Mouse (Mus musculus) lung, postnatal 25 days (tissue): ENCODE data around the gene Vcp.

Experiments
- DNase-seq: peaks from one replicate; pipeline ENCODE4 v3.0.0; 2022; ENCODE audit warnings: low spot score

Gene Vcp

DNA sequence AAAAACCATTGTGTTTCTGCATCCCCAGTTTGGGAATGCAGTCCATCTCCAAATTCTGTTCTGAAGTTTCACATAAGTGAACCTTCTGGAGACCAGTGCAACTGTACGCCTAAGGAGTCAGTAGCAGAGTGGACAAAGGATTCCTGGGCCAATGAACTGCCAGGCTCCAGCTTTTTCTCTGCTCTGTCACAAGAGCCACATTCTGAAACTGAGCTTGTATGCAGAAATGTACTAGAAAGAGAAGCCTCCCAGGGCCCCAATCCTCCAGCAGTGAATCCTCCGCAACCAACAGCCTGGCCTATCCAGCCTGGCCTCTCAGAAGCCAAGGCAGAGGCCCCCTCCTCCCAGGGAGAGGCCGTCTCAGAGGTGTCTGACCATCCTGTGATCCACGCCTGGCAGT lies 27.4 kb downstream of the Vcp start:
- no peak for DNase-seq

DNA sequence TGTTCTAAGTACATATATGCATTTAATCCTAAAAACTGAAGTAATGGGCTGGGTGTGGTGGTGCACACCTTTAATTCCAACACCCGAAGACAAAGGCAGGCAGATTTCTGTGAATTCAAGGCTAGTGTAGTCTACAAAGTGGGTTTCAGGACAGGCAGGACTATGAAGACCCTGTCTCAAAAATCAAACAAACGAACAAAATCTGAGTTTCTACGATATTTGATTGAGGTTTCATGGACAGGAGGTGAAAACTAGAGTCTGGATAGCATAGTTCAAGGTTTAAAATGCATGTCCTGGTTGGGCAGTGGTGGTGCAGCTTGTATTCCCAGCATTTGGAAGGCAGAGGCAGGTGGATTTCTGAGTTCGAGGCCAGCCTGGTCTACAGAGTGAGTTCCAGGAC lies 31.0 kb downstream of the Vcp start, which contains the start of gene 1700022I11Rik:
Gene 1700022I11Rik, plus strand, starts transcription at position 301 of the 400 bp plus-strand sequence.
- no peak for DNase-seq

DNA sequence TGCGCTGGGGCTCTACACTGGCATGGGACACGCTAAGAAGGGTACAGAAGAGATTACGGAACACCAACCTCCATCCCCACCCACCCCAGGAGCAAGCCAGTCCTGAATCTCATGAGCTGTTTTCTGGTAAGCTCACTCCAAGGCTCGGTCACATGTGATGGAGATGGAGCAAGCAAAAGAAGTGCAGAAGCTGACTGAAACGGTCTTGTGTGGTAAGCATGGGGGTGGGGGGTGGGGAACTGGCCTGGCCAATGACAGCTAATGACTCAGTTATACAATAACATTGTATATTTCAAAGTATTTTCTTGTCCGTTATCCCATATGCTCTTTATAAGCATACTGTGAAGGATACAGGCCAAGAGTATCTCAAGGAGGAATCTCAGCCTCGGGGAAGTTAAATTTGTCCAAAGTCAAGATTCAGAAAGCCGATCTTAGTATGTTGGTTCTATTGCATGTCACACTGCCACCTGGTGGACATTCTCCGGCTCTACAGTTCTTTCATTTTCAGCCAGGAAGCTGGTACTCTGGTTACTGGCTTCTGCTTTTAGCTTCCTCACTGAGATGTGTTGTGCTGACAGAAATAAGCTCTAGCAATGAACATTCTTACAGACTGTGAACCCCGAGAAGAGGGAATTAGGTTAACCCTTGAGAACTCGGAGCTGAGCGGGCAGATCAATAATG lies 35.1 kb downstream of the Vcp start:
- peak; percentile 48 for DNase-seq

DNA sequence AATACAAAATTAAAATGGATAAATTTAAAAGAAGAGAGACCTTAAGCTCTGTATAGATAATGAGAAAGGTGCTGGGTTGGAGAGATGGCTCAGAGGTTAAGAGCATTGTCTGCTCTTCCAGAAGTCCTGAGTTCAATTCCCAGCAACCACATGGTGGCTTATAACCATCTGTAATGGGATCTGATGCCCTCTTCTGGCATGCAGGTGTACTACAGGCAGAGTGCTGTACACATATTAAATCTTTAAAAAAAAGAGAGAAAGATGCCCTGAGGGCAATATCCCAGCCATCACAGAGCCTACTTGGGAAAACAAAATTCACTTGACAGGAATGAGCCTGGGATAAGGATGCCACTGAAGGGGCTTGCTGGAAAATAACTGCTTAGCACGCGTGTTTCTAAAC lies 36.8 kb downstream of the Vcp start:
- no peak for DNase-seq

DNA sequence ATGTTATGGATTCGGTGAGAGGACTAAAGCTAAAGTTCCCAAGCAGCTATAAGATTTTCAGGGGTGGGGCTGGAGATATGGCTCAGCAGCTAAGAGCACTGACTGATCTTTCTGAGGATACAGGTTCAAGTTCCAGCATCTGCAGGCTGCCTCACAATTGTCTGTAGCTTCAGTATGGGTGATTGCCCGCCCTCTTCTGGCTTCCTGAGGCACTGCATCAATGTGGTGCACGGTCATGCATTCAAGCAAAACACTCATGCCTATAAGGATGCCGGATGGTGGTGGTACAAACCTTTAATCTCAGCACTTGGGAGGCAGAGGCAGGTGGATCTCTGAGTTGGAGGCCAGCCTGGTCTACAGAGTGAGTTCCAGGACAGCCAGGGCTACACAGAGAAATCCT lies 38.7 kb downstream of the Vcp start:
- DNase-seq = peak; percentile 56

DNA sequence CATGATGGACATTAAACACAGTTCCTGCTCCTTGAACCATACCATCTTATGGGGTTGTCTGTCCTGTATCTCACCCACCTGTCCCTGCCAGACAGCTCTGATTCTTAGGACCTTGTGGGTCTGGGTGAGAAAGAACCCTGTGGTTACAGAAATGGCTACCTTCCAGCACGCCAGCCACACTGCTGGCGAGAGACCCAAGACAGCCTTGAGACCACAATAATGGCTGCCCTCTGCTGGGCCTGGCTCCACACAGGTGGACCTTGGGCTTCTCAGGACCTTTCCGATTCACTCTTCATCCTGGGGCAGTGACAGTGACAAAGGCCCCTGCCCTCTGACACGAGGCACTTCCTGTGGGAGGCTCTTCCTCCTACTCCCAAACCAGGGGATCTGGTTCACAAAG lies 40.9 kb downstream of the Vcp start:
- no peak for DNase-seq

DNA sequence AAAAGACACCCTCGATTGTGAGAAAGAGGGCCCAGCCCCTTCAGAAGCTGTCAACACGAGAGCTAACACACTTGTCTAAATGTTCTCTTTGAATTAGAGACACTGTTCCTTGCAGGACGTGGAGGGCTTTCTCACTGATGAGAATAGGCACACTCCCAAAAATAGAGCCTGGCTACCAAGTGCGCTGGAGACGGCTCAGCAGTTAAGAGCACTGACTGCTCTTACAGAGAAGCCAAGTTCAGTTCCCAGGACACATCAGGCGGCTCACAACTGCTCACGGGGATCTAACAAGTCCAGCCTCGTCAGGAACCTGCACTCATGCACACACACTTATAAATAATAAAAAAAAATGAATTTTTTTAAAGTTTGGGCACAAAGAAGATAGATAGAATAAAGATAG lies 41.4 kb downstream of the Vcp start:
- no peak for DNase-seq

DNA sequence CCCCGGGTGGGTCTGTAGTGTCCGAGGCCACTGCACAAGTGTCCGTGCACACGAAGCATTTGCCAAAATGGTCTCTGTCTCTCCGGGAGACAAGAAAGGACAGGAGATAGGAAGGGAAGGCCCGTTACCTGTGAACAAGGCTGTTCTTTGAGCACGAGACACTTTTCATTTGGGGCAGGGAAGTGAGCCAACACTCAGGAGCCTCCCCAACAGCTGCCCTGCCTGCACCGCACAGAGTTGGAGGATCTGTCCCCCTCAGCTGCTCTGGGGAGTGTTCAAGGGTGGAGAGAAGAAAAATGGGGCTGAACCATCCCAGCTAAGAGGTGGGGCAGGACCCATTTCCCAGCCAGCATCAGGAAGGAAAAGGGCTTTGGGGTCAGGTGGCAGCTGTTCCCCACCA lies 42.3 kb downstream of the Vcp start:
- DNase-seq = no peak

DNA sequence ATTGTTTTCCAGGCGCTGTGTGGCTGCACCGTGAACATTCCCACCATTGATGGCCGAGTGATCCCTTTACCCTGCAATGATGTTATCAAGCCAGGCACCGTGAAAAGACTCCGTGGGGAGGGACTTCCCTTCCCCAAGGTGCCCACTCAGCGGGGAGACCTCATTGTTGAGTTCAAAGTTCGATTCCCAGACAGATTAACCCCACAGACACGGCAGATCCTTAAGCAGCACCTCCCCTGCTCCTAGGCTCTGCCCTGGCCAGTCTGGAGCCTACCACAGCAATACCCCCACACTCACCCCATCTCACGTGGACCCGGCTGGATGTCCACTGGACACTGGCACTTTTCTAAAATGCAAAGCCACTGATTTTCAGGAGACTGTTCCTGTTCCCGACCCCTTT lies 43.0 kb downstream of the Vcp start:
- no peak for DNase-seq

DNA sequence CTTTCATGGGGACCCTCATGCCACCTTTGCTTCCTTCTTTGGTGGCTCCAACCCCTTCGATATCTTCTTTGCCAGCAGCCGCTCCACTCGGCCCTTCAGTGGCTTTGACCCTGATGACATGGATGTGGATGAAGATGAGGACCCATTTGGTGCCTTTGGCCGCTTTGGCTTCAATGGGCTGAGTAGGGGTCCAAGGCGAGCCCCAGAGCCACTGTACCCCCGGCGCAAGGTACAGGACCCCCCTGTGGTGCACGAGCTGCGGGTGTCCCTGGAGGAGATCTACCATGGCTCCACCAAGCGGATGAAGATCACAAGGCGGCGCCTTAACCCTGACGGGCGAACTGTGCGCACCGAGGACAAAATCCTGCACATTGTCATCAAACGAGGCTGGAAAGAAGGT lies 43.7 kb downstream of the Vcp start:
- DNase-seq = no peak

DNA sequence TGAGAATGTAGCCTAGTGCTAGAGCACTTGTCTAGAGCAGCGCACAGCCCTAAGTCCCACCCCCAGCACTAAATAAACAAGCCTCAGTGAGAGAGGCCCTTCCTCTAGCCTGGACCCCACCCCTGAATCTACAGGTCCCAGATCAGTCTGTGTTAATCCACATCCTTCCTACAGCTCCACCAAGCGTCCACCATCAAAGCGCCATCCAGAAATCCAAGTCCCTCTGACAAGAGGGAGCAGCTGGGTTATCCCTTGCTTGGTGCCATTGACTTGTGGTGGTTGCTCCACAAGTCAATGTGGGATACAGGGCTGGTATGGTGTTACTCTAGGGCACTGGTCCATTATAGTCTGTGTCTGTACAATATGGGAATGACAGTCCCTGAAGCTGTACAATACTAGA lies 45.1 kb downstream of the Vcp start:
- no peak for DNase-seq

DNA sequence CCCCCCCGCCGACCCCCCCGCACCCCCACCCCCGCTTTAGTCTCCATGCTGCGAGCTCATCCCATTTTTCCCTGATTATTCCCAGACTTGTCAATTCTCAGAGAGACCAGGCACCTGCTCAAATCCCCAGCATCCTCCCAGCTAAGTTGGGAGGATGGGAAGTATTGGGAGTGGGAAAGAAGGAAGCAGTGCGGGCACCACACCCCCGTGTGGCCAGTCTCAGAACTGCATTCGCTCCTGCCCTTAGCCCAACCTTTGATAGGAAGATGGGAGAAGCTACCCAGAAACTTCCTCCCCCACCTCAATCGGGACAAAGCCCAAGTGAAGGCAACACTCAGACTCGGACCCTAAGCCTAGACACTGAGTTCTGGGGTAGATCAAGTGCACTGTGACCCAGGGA lies 46.0 kb downstream of the Vcp start:
- DNase-seq = peak; percentile 58

DNA sequence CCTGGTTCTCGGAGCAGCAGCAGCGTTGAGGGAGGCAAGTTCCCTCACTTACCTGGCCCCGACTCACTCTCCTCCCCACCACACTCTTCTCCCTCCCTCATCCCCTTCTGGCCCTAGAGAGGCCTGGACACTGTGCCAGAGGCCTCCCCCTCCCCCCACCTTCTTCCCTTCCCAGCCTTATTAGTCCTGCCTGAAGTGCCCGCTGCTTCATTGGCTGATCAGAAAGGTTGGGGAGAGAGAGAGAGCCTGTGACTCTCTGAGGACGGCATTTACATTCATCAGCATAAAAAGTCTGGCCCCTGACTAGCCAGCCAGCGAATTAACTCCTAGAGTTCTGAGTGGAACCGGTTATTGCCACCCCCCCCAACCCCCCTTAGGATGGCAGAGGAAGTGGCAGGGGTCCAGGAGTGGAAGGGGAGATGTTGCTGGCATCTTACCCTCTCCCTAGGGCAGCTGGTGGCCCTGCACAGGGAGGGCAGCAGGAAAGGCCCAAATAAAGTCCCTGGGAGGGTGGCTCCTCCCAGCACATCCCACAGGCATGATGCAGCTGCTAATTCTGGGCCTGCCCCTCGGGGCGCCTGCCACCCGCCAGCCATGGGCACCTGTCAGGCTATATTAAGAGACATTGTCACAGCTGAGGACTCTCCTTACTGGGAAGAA lies 46.7 kb downstream of the Vcp start:
- no peak for DNase-seq

DNA sequence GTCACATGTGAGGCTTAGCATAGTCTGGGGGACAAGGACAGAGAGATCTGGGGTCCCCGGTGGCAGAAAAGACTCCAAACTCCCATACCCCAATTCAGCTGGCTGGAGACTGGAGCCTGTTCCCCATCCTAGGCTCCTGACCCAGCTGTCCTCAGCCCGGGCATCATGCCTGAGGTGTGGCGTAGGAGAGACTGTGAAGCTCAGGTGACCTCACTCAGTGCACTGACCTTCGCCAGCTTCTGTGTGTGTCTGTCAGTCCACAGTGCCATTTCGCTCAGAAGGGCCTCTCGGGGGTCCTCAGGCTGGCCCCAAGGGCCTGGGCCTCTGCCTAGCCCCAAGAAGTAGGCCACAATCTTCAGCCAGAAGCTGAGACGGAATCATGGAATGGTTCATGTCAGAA lies 47.7 kb downstream of the Vcp start:
- DNase-seq = no peak

DNA sequence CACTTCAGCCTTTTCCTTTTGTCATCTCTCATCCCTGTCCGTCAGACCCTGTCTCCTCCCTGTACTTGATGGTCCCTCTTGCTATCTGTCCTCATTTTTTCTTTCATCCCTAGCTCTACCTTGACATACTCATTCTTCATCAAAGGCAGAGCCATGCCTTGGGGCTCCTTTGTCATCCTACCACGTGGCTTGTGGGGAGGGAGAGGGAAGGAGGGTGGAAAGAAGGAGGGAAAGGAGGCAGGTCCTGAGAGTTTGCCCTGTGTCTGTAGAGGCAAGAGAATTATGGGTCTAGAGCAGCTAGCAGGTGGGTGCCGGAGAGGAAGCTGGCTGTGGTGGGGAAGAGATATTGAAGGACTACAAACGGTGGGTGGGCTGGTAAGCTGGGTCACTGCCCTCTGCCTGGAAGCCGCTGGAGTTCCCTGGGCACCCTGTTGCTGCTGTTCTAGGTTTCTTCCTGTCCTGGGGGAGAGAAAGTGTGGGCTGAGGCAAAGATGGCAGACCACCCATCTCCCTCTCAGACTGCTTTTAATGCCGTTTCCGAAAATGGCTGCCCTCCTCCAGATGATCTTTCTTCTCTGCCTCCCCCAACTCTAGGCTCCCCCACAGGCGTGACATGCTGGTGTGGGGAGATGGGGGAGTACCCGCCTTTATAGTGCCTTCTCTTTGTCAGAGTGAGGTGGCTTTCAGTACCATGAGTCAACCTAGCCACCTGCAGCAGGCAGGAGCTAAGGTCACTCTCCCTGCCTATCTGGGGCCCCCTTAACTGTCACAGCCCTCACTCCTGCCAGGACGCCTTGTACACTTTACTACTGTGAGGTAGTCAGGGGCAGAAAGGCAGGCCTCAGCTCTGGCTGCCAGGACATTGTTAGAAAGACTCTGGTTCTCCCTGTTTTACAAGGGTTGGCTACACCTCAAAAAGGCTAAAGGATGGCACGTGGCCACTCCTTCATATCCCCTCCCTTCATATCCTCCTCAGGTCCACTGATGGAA lies 48.8 kb downstream of the Vcp start:
- no peak for DNase-seq

DNA sequence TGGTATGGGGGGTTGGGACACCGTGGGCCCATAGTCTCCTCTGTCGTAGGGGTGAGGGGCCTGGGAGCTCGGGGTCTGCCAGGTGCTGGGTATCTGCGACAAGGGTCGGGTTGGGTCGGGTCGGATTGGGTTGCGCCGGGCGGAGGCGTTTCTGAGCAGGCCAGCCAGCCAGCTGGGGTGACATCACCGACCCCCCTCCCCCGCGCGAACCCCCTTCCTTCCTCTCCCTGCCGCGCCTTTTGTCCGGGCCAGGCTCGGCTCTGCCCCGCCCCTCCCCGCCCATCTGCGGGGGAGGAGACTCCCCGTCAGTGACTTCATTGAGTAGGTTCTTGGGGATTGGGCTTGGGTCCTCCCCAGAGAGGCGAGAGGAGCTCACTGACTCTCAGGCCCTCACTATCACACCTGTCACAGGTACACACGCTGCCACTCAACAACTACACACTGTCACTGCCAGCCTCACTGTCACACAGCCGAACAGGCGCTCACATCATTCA lies 50.2 kb downstream of the Vcp start:
- peak; percentile 93 for DNase-seq

DNA sequence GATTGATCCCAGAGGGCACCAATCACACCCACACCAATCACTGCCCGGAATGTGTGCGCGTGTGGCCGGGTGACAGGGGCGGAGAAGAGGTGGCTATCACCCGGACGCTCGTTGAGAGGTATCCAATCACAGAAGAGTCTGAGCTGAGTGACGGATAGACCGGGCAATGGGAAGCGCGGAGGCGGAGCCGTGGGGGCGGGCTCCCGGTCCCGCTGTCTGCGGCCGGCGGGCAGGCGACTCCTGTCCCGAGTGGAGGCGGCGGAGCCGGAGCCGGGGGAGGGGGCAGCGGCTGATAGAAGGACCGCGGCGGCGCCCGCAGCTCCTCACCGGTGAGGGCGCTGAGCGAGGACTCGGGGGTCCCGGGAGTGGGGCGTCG lies 50.6 kb downstream of the Vcp start, which contains the start of gene Dnajb5:
Gene Dnajb5, plus strand, starts transcription at position 139 of the 376 bp plus-strand sequence.
- DNase-seq = peak; percentile 99

DNA sequence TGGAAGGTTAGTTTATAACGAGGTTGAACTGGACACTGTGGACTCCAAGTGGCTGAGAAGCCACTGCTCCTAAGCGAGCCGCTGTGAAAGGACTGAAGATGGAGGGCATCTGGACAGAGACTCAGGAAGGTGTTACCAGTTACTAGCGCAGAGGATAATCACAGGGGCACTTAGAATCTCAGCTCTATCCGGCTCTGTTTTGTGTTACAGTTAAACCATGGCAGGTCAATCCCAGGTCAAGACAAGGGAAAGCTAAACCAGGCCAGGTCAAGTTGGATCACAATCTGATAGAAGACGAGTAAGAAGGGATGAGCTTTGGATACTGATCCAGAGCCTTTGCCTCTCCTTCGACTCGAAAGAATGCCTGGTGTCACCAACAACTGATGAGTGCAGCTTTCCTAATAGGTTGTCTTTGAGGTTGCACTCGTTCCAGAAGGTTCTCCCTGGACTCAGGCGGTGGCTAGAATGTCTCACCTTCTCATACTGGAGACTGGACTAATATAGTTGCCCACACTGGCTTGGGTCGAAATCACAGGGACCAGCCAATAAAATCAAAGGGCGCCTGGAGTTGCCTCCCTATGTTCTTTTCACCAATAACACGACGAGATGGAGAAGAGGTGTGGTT lies 51.1 kb downstream of the Vcp start:
- DNase-seq = no peak

DNA sequence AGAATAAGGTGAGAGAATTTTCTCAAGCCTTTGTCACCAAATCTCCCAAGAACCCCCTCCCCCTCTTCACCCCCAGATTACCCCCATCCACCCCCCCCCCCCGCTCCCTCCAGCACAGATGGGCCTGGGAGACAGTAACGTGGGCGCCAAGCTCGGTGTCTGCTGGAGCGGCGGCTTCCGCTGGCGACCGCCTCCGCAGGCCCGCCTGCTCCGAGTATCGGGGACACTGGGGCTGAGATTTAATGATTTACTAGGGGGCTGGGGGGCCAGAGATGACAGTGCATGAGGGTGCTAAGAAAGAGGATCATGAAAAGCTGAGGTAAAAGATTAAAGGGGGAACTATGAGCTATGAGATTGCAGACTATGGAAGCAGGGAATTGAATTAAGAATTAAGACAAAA lies 51.8 kb downstream of the Vcp start:
- no peak for DNase-seq

DNA sequence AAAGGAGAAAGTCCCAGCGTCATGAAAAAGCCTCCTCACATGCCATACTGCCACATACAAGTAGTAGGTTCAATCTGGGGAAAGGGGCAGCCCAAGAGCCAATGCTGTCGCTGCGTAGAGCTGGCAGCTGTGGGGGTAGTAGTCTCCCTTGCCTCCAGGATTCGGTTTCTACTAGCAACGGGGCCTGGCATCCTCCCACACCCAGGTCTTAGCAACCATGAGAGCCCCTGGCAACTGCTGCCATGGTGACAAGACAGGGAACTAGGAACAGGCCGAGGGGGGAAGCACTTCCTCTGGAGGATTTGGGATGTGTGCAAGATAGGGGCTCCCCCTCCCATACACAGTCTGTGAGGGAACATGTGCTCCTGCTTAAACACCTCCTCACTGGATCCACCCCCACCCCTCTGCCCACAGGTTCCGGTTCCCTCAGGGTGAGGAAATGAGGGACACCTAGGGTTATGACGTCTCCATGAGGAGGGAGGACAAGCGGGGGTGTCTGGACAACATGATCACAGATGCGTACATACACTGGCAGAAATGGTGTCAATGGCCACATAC lies 53.5 kb downstream of the Vcp start:
- DNase-seq = no peak

DNA sequence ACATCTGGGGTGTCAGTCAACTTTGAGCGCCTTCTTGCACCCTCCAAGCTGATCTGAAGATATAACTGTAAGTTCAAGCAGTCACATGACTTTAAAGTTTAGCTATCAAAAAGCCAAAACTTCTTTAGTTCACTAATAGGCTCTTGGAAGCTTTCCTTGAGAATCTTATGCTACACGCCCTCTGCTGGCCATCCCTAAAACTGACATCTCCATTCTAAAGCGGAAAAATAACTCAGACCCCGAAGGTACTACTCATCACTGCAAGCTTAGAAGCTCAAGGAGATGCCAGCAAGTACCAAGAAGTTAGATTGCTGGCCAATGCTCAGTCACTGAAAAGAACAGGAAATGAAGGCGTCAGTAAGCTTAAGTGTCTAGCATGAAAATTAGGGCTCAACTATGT lies 54.4 kb downstream of the Vcp start:
- DNase-seq = peak; percentile 52

DNA sequence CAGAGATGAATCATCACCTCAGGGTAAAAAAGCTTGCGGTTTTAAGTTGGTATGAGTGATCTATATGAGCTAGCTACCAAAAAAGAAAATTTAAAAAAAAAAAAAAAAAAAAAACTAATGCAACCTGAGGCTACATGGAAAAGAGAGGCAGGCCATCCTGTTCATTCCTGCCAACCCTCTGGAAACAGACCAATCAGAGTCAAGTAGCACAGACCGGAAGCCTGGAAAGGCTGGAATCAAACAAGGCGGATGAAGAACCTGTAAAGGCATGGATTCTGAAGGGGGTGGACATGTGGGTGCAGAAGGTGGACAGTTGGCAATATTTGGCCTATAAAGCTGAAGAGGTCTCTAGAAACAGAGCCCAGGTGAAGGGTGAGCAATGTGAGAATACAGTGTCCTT lies 54.9 kb downstream of the Vcp start:
- no peak for DNase-seq
